Mouse (Mus musculus) heart, adult 2 months (tissue): ENCODE results near the gene Borcs5.
"Not testable (repeated sequence)": the region's sequence is repeated elsewhere in the genome, so short reads cannot be mapped to it uniquely, and the experiment has no call there.

ENCODE experiments used
- CTCF ChIP-seq: fragments of 200-600 bp; IDR thresholded peaks from 2 replicates; pipeline ENCODE4 v1.8.1; 2022; ENCODE audit warnings: antibody characterized with exemption, mild to moderate bottlenecking, moderate library complexity
- EP300 ChIP-seq: fragments of 200-500 bp; IDR thresholded peaks from 2 replicates; pipeline ENCODE4 v1.6.1; 2011; ENCODE audit warnings: low read depth, low read length, control low read depth; ENCODE audit not compliant: insufficient read depth
- POLR2A ChIP-seq: fragments of 200-500 bp; IDR thresholded peaks from 2 replicates; pipeline ENCODE4 v1.6.1; 2011; ENCODE audit warnings: mild to moderate bottlenecking, low read depth, low read length, control low read depth; ENCODE audit not compliant: insufficient read depth

- not testable (repeated sequence) for TF ChIP-seq CTCF, POLR2A, EP300
These were observed 34.4 kb downstream of the Borcs5 start for GRCm38 (mm10) chr6:134673712-134674111.
